Mouse (Mus musculus) layer of hippocampus, adult 2 months (tissue): Measurements from ENCODE around the gene Arid1b. TPM values are rescaled to one million over a fixed set of nuclear protein-coding genes. Genes with fewer than 3 reads are reported as not detected.

Experiments used
- DNase-seq, 2 experiments: peaks; one replicate each; pipeline ENCODE4 v3.0.0; 2022; ENCODE audit warnings: low spot score in 2 of 2
- H3K27ac ChIP-seq: fragments of 200-600 bp; 2 replicates; pipeline ENCODE4 v1.8.1; 2022
- H3K4me3 ChIP-seq: fragments of 200-600 bp; 2 replicates; pipeline ENCODE4 v1.8.1; 2022; ENCODE audit warnings: mild to moderate bottlenecking
- CTCF ChIP-seq: fragments of 200-600 bp; conservative IDR thresholded peaks from 2 replicates; pipeline ENCODE4 v1.8.1; 2022; ENCODE audit warnings: antibody characterized with exemption, mild to moderate bottlenecking, moderate library complexity
- total RNA-seq, 2 experiments: library from RNA; stranded (reverse); gene quantifications; 2 replicates each; pipeline ENCODE4 v1.2.3; 2021

Gene Arid1b
- total RNA-seq, 2 experiments from 2014 or later, result 114 to 119 TPM

GRCm38 (mm10) chr17:5012091-5012490 is 18.0 kb downstream of the Arid1b start:
- H3K4me3 ChIP-seq, result no peak overlapping the region
- no peak overlapping the region for H3K27ac ChIP-seq
- no peak for TF ChIP-seq CTCF
- no peak for DNase-seq

- Histone ChIP-seq H3K4me3 (no peak overlapping the region), H3K27ac (no peak overlapping the region)
- no peak for TF ChIP-seq CTCF
- no peak for DNase-seq
These were observed 18.4 kb downstream of the Arid1b start for GRCm38 (mm10) chr17:5012517-5012916.

GRCm38 (mm10) chr17:5014327-5014957 is 20.3 kb downstream of the Arid1b start:
- H3K27ac ChIP-seq, result peak overlapping the region; percentile 32; the same call in 1 of the 2 replicates
- H3K4me3 ChIP-seq, result no peak overlapping the region
- TF ChIP-seq CTCF, result no peak
- no peak for DNase-seq

- H3K27ac ChIP-seq, result no peak overlapping the region
- no peak overlapping the region for H3K4me3 ChIP-seq
- no peak for TF ChIP-seq CTCF
- no peak for DNase-seq
These were observed 22.3 kb downstream of the Arid1b start for GRCm38 (mm10) chr17:5016404-5016803.

GRCm38 (mm10) chr17:5017065-5017464 is 22.9 kb downstream of the Arid1b start:
- Histone ChIP-seq H3K27ac (no peak overlapping the region), H3K4me3 (no peak overlapping the region)
- no peak for DNase-seq
- no peak for TF ChIP-seq CTCF

GRCm38 (mm10) chr17:5021303-5022003 is 27.3 kb downstream of the Arid1b start:
- DNase-seq, result no peak
- Histone ChIP-seq H3K27ac (peak overlapping the region; percentile 28; the same call in 1 of the 2 replicates), H3K4me3 (no peak overlapping the region)
- no peak for TF ChIP-seq CTCF

GRCm38 (mm10) chr17:5022019-5022544 is 27.9 kb downstream of the Arid1b start:
- no peak for TF ChIP-seq CTCF
- no peak for DNase-seq
- peak overlapping the region; percentile 28; the same call in 1 of the 2 replicates for H3K27ac ChIP-seq

GRCm38 (mm10) chr17:5023745-5024144 is 29.6 kb downstream of the Arid1b start:
- DNase-seq, result no peak
- no peak for TF ChIP-seq CTCF
- Histone ChIP-seq H3K27ac (no peak overlapping the region), H3K4me3 (no peak overlapping the region)

More at GRCm38 (mm10) chr17:5022019-5022544, 27.9 kb downstream of the Arid1b start:
- no peak overlapping the region for H3K4me3 ChIP-seq

GRCm38 (mm10) chr17:5025400-5025799 is 31.3 kb downstream of the Arid1b start:
- Histone ChIP-seq H3K4me3 (no peak overlapping the region), H3K27ac (no peak overlapping the region)
- no peak for DNase-seq
- TF ChIP-seq CTCF, result no peak

GRCm38 (mm10) chr17:5026578-5026977 is 32.4 kb downstream of the Arid1b start:
- no peak overlapping the region for H3K27ac ChIP-seq
- peak; percentile 50 for TF ChIP-seq CTCF
- no peak overlapping the region for H3K4me3 ChIP-seq
- no peak for DNase-seq

- Histone ChIP-seq H3K4me3 (no peak overlapping the region), H3K27ac (no peak overlapping the region)
- no peak for DNase-seq
- TF ChIP-seq CTCF, result peak; percentile 49
These were observed 35.0 kb downstream of the Arid1b start for GRCm38 (mm10) chr17:5029148-5029547.

- Histone ChIP-seq H3K4me3 (no peak overlapping the region), H3K27ac (no peak overlapping the region)
- no peak for DNase-seq
- TF ChIP-seq CTCF, result no peak
These were observed 36.2 kb downstream of the Arid1b start for GRCm38 (mm10) chr17:5030290-5030689.

- no peak for DNase-seq
- Histone ChIP-seq H3K27ac (no peak overlapping the region), H3K4me3 (no peak overlapping the region)
- no peak for TF ChIP-seq CTCF
These were observed 39.2 kb downstream of the Arid1b start for GRCm38 (mm10) chr17:5033346-5033745.
